Mouse (Mus musculus) kidney, adult 2 months (tissue): Measurements from ENCODE around the gene St3gal2.

ENCODE experiments used
- CTCF ChIP-seq: fragments of 200-500 bp; conservative IDR thresholded peaks from 2 replicates; pipeline ENCODE4 v1.5.1; 2011; ENCODE audit warnings: low read depth, mild to moderate bottlenecking, control low read depth, low read length, moderate library complexity, mixed read lengths; ENCODE audit not compliant: insufficient read depth, insufficient read length
- POLR2A ChIP-seq: fragments of 200-500 bp; IDR thresholded peaks from one replicate; pipeline ENCODE4 v1.6.1; 2011; ENCODE audit warnings: low read depth, low read length, control low read depth

DNA sequence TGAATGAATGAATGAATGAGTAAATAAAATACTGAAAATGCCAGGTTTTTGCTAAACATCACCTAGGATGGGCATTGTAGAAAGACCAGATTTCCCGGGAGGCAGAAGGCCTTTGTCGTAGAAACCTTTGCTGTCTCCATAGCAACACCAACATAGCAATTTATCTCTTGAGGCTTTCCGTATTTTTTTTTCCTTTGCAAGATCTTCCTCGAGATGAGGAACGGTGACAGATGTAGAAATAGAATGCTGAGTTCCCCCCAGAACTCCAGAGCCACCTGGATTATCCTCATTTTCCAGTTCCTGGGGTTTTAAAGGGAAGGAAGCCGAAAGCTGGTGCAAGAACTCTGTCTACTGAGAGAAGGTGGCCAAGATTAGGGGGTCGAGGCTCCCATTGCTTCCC is 44.9 kb downstream of the St3gal2 start:
- TF ChIP-seq CTCF (no peak), POLR2A (no peak)
